Comparison of ENCODE assay signal across 8 mouse cellular contexts in genomic region chr1:169495621-169496020, GRCm38 (mm10). TPM values are rescaled to one million over a fixed set of nuclear protein-coding genes. Genes with fewer than 3 reads are reported as not detected.
DNase-seq lines count a peak whose midpoint lies in the region; ATAC-seq and TF ChIP-seq lines count a peak whose summit lies in the region.

No protein-coding gene starts in this region.

- no peaks in the 10 kb centered on the region for H3K9me3 ChIP-seq in heart, postnatal 0 days (replicated peaks; ENCODE audit: control insufficient read depth, low read length)
- H3K9me3 ChIP-seq in ES-Bruce4 (replicated peaks; ENCODE audit: control insufficient read depth, insufficient read depth, low read length, poor library complexity, severe bottlenecking): no peaks in the 10 kb centered on the region
- no peaks in the 10 kb centered on the region for H3K9me3 ChIP-seq in kidney, postnatal 0 days (replicated peaks; ENCODE audit: low read length)
- no peaks in the 10 kb centered on the region for H3K9me3 ChIP-seq in limb, embryonic 14.5 days (ENCODE audit: control insufficient read depth, low read length)

- peaks cover 33% of the 10 kb centered on the region for H3K36me3 ChIP-seq in heart, postnatal 0 days (replicated peaks; ENCODE audit: control insufficient read depth, insufficient read depth, low read length)
- peaks cover 6% of the 10 kb centered on the region for H3K36me3 ChIP-seq in ES-Bruce4 (ENCODE audit: control insufficient read depth, insufficient read depth, low read length, poor library complexity, severe bottlenecking)
- H3K36me3 ChIP-seq in kidney, postnatal 0 days (ENCODE audit: insufficient read depth, low read length): 0 out of 2 replicates have a peak, but pooled peaks cover 11% of the 10 kb centered on the region
- peaks cover 24% of the 10 kb centered on the region for H3K36me3 ChIP-seq in limb, embryonic 14.5 days (ENCODE audit: control insufficient read depth, insufficient read depth, low read length)

- H3K4me2 ChIP-seq in heart, postnatal 0 days (ENCODE audit: low read depth, low read length): no peak overlapping the region
- no peak overlapping the region for H3K4me2 ChIP-seq in kidney, postnatal 0 days (ENCODE audit: low read length)
- H3K4me2 ChIP-seq in limb, embryonic 14.5 days (replicated peaks; ENCODE audit: low read depth, low read length, severe bottlenecking): no peak overlapping the region

- ATAC-seq in heart, postnatal 0 days (ENCODE audit: insufficient read depth, low read depth): no peak
- ATAC-seq in kidney, postnatal 0 days (replicated peaks; ENCODE audit: low FRiP score, low read depth): no peak
- no peak for ATAC-seq in limb, embryonic 14.5 days (ENCODE audit: low FRiP score, low read depth)
- ATAC-seq in inflammation-experienced regulatory T-cells, adult 6 months: no peak

- peak; percentile 34 for DNase-seq in heart, postnatal 0 days (ENCODE audit: low spot score)
- DNase-seq in heart, postnatal 25 days (ENCODE audit: low spot score): no peak
- DNase-seq in cerebellum, adult 2 months: peak; percentile 58 to 65
- peak; percentile 68 for DNase-seq in kidney, postnatal 0 days (ENCODE audit: low spot score)
- peak; percentile 34 for DNase-seq in limb, embryonic 14.5 days (ENCODE audit: low spot score)
- peak; percentile 84 to 88 for DNase-seq in right cerebral cortex, postnatal 10 days (ENCODE audit: low spot score in 2 of 2)

- no peak for TF ChIP-seq EP300 in heart, postnatal 0 days (IDR thresholded peaks at IDR 0.05; ENCODE audit: low read depth)
- no peak for TF ChIP-seq EP300 in ES-Bruce4 (IDR thresholded peaks at IDR 0.05; ENCODE audit: insufficient read depth, low read depth, low read length)

- H3K4me3 ChIP-seq in heart, postnatal 0 days (ENCODE audit: low read depth, low read length): no peak overlapping the region
- H3K4me3 ChIP-seq in ES-Bruce4 (ENCODE audit: low read depth, low read length): no peak overlapping the region
- H3K4me3 ChIP-seq in cerebellum, adult 2 months (replicated peaks; ENCODE audit: insufficient read depth, low read depth, low read length): no peak overlapping the region
- no peak overlapping the region for H3K4me3 ChIP-seq in kidney, postnatal 0 days (replicated peaks; ENCODE audit: low read depth, low read length)
- H3K4me3 ChIP-seq in limb, embryonic 14.5 days (replicated peaks; ENCODE audit: low read length): no peak overlapping the region

- H3K27ac ChIP-seq in heart, postnatal 0 days (ENCODE audit: low read depth): no peak overlapping the region
- H3K27ac ChIP-seq in ES-Bruce4 (ENCODE audit: insufficient read depth, low read length): no peak overlapping the region
- H3K27ac ChIP-seq in cerebellum, adult 2 months (ENCODE audit: insufficient read depth, low read length): no peak overlapping the region
- no peak overlapping the region for H3K27ac ChIP-seq in kidney, postnatal 0 days
- H3K27ac ChIP-seq in limb, embryonic 14.5 days (replicated peaks; ENCODE audit: low read depth, low read length): no peak overlapping the region

- 67% methylated on average over 8 of the region's 8 CpGs for WGBS in heart, postnatal 0 days
- 25% methylated on average over 8 of the region's 8 CpGs for WGBS in cerebellum, adult 2 months
- 65% methylated on average over 8 of the region's 8 CpGs for WGBS in kidney, postnatal 0 days
- WGBS in limb, embryonic 14.5 days: 69% methylated on average over 8 of the region's 8 CpGs

- H3K9ac ChIP-seq in heart, postnatal 0 days (replicated peaks; ENCODE audit: low read depth, low read length): no peak overlapping the region
- no peak overlapping the region for H3K9ac ChIP-seq in ES-Bruce4 (ENCODE audit: low read depth, poor library complexity, severe bottlenecking)
- H3K9ac ChIP-seq in kidney, postnatal 0 days (ENCODE audit: low read depth, low read length): no peak overlapping the region
- no peak overlapping the region for H3K9ac ChIP-seq in limb, embryonic 14.5 days (ENCODE audit: low read depth, low read length, severe bottlenecking)

- intact Hi-C loops in heart, postnatal 25 days (cut with DNase I): no loop called here

- TF ChIP-seq POLR2A in ES-Bruce4 (IDR thresholded peaks at IDR 0.05; ENCODE audit: insufficient read depth, low read length): no peak
- no peak for TF ChIP-seq POLR2A in cerebellum, adult 2 months (IDR thresholded peaks at IDR 0.05; ENCODE audit: borderline replicate concordance, insufficient read depth, low read length)
- no peak for TF ChIP-seq POLR2A in limb, embryonic 14.5 days (IDR thresholded peaks at IDR 0.05; ENCODE audit: borderline replicate concordance, extremely low read depth, insufficient read depth, insufficient read length)

- no peaks in the 10 kb centered on the region for H3K27me3 ChIP-seq in heart, postnatal 0 days (ENCODE audit: control insufficient read depth, insufficient read depth, low read length)
- no peaks in the 10 kb centered on the region for H3K27me3 ChIP-seq in ES-Bruce4 (ENCODE audit: control insufficient read depth, insufficient read depth, low read length, poor library complexity, severe bottlenecking)
- H3K27me3 ChIP-seq in cerebellum, adult 2 months (ENCODE audit: control insufficient read depth, insufficient read depth, low read length): no peaks in the 10 kb centered on the region; the same call in 1 of the 2 replicates
- no peaks in the 10 kb centered on the region for H3K27me3 ChIP-seq in kidney, postnatal 0 days (ENCODE audit: insufficient read depth, low read length)
- no peaks in the 10 kb centered on the region for H3K27me3 ChIP-seq in limb, embryonic 14.5 days (ENCODE audit: control insufficient read depth, insufficient read depth, low read length)

- H3K4me1 ChIP-seq in heart, postnatal 0 days (ENCODE audit: control insufficient read depth, insufficient read depth): no peaks in the 10 kb centered on the region
- H3K4me1 ChIP-seq in ES-Bruce4 (ENCODE audit: control insufficient read depth, insufficient read depth, low read length): no peaks in the 10 kb centered on the region
- H3K4me1 ChIP-seq in cerebellum, adult 2 months (ENCODE audit: control insufficient read depth, insufficient read depth, low read length): no peaks in the 10 kb centered on the region; the same call in 1 of the 2 replicates
- H3K4me1 ChIP-seq in kidney, postnatal 0 days (replicated peaks; ENCODE audit: insufficient read depth, low read length): no peaks in the 10 kb centered on the region
- no peaks in the 10 kb centered on the region for H3K4me1 ChIP-seq in limb, embryonic 14.5 days (ENCODE audit: control insufficient read depth, insufficient read depth, low read length)

- peak; percentile 65 for TF ChIP-seq CTCF in heart, postnatal 0 days (IDR thresholded peaks at IDR 0.05; ENCODE audit: low read depth)
- peak; percentile 6 for TF ChIP-seq CTCF in ES-Bruce4 (IDR thresholded peaks at IDR 0.05; ENCODE audit: low read depth, low read length)
- peak; percentile 59; the same call in 1 of the 2 replicates for TF ChIP-seq CTCF in cerebellum, adult 2 months (IDR thresholded peaks at IDR 0.05; ENCODE audit: borderline replicate concordance, insufficient read depth, low read depth, low read length)
- TF ChIP-seq CTCF in kidney, postnatal 0 days (IDR thresholded peaks at IDR 0.05; ENCODE audit: low read depth): peak; percentile 80

RNA-seq across cellular contexts. Expression of gene Nuf2, which starts 35.6 kb away (rescaled TPM):
- 18.2 and 27.9 TPM in 2 replicates for total RNA-seq in heart, postnatal 0 days (2014; rRNA removed; ENCODE audit: low replicate concordance)
- polyA plus RNA-seq in heart, postnatal 0 days (2015; fragmentation: Nextera tagmentation; extraction: Ambion mirVana): 14.5 and 15.3 TPM in 2 replicates
- 1 to 10 TPM in 1 of 2 experiments, under 1 TPM in 1; 0.87 to 1.2 TPM for total RNA-seq in heart, postnatal 25 days (2021)
- 56.3 and 58.3 TPM in 2 replicates for polyA plus RNA-seq in ES-Bruce4 (2011; ENCODE audit: insufficient read depth, insufficient read length, low read depth, missing spikeins)
- polyA plus RNA-seq in cerebellum, adult 2 months (2012; rRNA removed): 1.9 TPM in 2 replicates
- polyA plus RNA-seq in kidney, postnatal 0 days (2015; fragmentation: Nextera tagmentation; extraction: Ambion mirVana): 25.9 and 31.9 TPM in 2 replicates
- 25.6 and 33.9 TPM in 2 replicates for polyA plus RNA-seq in limb, embryonic 14.5 days (2012; rRNA removed)
- polyA plus RNA-seq in limb, embryonic 14.5 days (2014; fragmentation: Nextera tagmentation; extraction: Ambion mirVana): 41.3 and 48.0 TPM in 2 replicates
- 10 to 100 TPM in 1 of 3 experiments, 1 to 10 TPM in 2; 4.3 to 46.6 (median 4.6) TPM for polyA plus RNA-seq in inflammation-experienced regulatory T-cells, adult 6 months (2017; shearing (Covaris generic))

Comparison
In these comparisons a context has a peak if more than half of its experiments do, and no peak if none do; other contexts are left out.
1. CTCF ChIP-seq: peak in every context shown above with its lines; median percentile 80 in kidney, postnatal 0 days; 65 in heart, postnatal 0 days; 59 in cerebellum, adult 2 months; 6 in ES-Bruce4.